Mouse (Mus musculus) spleen, adult 2 months (tissue): Measurements from ENCODE around the gene Stk11. TPM values are rescaled to one million over a fixed set of nuclear protein-coding genes. Genes with fewer than 3 reads are reported as not detected.

Source experiments
- DNase-seq, 2 experiments: peaks; one replicate each; pipeline versions ENCODE4 v3.0.0 to v3.0.0-alpha.2; 2012 to 2021; ENCODE audit warnings: low spot score in 2 of 2, low read depth in 1 of 2
- H3K27ac ChIP-seq: fragments of 200-500 bp; 2 replicates; pipeline ENCODE4 v1.5.1; 2012; ENCODE audit warnings: low read length, inconsistent platforms; ENCODE audit not compliant: insufficient read depth
- H3K27me3 ChIP-seq: fragments of 200-500 bp; 2 replicates; pipeline ENCODE4 v1.6.1; 2012; ENCODE audit warnings: mild to moderate bottlenecking, moderate library complexity, low read length, inconsistent platforms; ENCODE audit not compliant: control insufficient read depth, insufficient read depth
- H3K36me3 ChIP-seq: fragments of 200-500 bp; 2 replicates; pipeline ENCODE4 v1.6.1; 2012; ENCODE audit warnings: mild to moderate bottlenecking, low read length, inconsistent platforms; ENCODE audit not compliant: control insufficient read depth, insufficient read depth
- H3K4me1 ChIP-seq: fragments of 200-500 bp; 2 replicates; pipeline ENCODE4 v1.6.1; 2011; ENCODE audit warnings: inconsistent platforms; ENCODE audit not compliant: control insufficient read depth, insufficient read depth, insufficient read length
- H3K4me3 ChIP-seq: fragments of 200-500 bp; 2 replicates; pipeline ENCODE4 v1.5.1; 2011; ENCODE audit warnings: mild to moderate bottlenecking, inconsistent platforms; ENCODE audit not compliant: insufficient read depth, insufficient read length; ENCODE audit errors: extremely low read depth
- CTCF ChIP-seq: fragments of 200-500 bp; IDR thresholded peaks from 2 replicates; pipeline ENCODE4 v1.5.1; 2011; ENCODE audit warnings: mild to moderate bottlenecking, inconsistent platforms; ENCODE audit not compliant: insufficient read depth, insufficient read length, insufficient replicate concordance; ENCODE audit errors: extremely low read depth
- POLR2A ChIP-seq: fragments of 200-500 bp; IDR thresholded peaks from 2 replicates; pipeline ENCODE4 v1.6.1; 2011; ENCODE audit warnings: low read depth, low read length, inconsistent platforms
- WGBS: fragments of 180-500 bp; shearing (Covaris S2); methylation state at CpG from one replicate; pipeline ENCODE4 v1.1.7; 2018; 5-methylcytosine and 5-hydroxymethylcytosine counted together
- polyA plus RNA-seq: library from polyadenylated mRNA; depleted of rRNA; stranded (reverse); fragments of >200 nt; gene quantifications from 2 replicates; pipeline ENCODE4 v1.2.3, GENCODE M21; 2012

Gene Stk11
- polyA plus RNA-seq, 1 experiment = 120 TPM

DNA sequence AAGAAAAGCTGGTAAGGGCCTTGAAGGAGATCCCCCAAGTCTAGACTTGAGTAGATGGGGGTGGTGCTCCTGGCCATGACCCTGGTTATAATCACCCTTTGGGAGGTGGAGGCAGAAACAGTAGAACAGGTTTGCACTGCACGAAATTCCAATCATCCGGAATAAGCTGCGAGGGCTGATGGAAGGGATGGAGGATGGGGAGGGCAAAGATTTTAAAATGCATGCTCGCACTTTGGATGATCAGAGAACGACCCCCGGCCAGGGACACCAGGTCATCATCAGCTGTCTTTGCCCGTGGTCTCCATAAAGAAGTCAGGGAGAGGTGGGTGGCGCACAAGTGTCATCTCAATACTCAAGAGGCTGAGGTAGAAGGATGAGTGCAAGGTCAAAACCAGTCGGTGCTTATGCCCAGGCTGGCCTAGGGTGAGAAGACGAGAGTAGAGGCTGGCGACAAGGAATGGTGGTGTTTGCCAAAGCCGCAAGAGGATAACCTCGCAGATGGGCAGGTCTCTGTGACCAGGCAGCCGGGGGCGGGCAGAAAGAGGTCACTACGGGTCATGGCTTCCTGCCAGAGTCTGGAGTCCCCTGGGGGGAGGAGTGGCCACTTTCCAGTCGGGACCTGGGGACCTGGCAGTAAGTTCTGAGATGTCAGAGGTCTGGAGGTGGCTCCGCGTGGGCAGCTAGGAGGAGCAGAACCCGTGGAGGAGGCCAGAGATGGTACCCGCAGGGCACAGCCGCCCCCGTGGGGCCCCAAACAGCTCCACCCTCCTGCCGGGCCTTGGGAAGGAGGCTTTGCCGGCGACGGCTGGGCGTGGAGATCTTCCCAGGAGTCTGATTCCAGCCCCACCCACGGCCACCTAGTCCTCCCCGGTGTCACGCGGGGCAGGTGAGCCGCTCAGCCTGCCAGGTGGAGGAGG, 45.1 kb downstream of the Stk11 start:
- Histone ChIP-seq H3K27me3 (no peaks in the 10 kb centered on the region), H3K4me1 (peaks cover 64% of the 10 kb centered on the region), H3K4me3 (peak overlapping the region; percentile 56), H3K27ac (peak overlapping the region; percentile 91), H3K36me3 (peaks cover 15% of the 10 kb centered on the region)
- peak in 1 of 2 experiments; percentile 61 for DNase-seq
- WGBS = 3% methylated on average over 33 of the region's 33 CpGs
- no peak for TF ChIP-seq POLR2A
- TF ChIP-seq CTCF = no peak

DNA sequence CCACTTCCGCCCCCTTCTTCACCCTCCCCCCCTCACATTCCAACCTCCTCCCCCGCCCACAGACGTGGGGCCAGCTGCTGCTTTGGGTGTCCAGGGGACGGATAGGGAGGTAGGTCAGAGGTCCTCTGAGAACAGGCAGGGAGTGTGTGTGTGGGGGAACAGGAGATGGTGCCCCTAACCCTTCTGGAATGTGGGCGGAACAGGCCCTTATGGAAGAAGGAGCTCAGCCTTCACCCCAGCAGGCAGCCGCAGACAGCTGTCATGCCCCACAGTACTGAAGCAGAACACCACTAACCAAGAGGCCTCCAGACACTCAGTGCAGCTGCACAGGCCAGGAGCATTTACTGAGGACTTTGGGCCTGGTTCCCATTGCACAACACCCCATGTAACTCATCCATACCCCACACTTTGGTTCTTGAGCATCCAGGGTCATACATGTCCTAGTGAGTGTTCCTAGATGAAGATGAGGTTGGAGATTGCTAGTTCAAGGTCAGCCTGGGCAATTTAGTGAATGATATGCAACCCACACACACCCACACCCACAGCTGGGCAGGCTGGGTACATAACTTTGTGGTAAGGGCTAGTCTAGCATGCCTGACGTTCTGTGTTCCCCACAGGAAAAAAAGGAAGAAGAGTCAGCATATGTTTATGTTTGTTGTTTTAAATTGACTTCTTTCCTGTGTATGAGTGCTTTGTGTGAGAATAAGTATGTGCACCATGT, 46.1 kb downstream of the Stk11 start:
- H3K4me1 ChIP-seq = peaks cover 59% of the 10 kb centered on the region
- peak overlapping the region; percentile 70 for H3K27ac ChIP-seq
- H3K4me3 ChIP-seq = no peak overlapping the region
- H3K27me3 ChIP-seq = no peaks in the 10 kb centered on the region
- peaks cover 6% of the 10 kb centered on the region for H3K36me3 ChIP-seq
- 18% methylated on average over 7 of the region's 7 CpGs for WGBS
- TF ChIP-seq CTCF = no peak
- no peak for TF ChIP-seq POLR2A
- DNase-seq = no peak

DNA sequence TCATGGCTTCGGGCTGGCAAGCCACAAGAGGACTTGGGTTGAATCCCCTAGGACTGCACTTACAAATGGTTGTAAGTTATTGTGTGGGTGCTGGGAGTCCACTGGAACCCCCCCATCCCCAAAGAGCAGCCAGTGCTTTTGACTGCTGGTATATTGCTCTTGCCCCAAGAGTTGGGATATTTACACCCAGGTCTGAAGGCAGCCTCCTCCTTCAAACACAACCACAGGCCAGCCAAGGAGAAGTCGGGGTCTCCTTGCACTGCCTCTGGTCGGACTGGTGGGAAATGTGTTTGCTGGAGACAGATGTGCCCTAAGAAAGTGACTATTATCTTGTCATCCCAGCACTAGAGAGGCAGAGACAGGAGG, 46.6 kb downstream of the Stk11 start:
- H3K36me3 ChIP-seq = peaks cover under 1% of the 10 kb centered on the region
- H3K4me3 ChIP-seq = no peak overlapping the region
- H3K4me1 ChIP-seq = peaks cover 58% of the 10 kb centered on the region
- no peak for DNase-seq
- H3K27ac ChIP-seq = peak overlapping the region; percentile 70
- no peak for TF ChIP-seq CTCF
- 71% methylated on average over 3 of the region's 3 CpGs for WGBS
- H3K27me3 ChIP-seq = no peaks in the 10 kb centered on the region

DNA sequence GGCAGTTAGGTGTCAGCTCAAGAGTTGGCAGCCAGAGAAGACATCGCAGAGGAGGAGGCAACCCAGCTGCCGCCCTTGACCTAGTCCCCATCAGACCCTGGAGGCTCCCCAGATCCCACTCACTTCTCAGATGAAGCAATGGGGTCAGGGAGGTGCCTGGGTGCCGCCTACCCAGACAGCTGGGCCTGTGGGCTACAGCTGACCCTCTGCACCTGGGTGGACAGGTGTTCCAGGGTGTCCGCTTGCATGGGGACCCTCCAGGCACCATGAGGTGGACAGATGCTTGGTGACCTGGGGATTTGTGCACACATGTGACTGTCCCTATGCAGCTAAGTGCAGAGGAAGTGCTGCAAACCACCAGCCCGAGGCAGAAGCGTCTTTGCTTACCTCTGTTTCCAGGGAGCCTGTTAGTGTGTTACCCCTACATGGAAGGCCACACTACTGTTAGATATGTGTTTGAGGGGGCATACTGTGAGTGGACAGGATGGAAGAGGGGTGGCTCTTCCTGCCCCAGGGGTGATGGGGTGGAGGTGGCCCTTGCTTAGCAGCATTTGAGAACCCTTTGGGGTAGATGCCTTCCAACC, 47.2 kb downstream of the Stk11 start:
- Histone ChIP-seq H3K27me3 (no peaks in the 10 kb centered on the region), H3K4me1 (peaks cover 54% of the 10 kb centered on the region), H3K27ac (peak overlapping the region; percentile 70), H3K4me3 (no peak overlapping the region), H3K36me3 (no peaks in the 10 kb centered on the region)
- 54% methylated on average over 6 of the region's 6 CpGs for WGBS
- no peak for TF ChIP-seq CTCF
- no peak for TF ChIP-seq POLR2A
- DNase-seq = no peak

DNA sequence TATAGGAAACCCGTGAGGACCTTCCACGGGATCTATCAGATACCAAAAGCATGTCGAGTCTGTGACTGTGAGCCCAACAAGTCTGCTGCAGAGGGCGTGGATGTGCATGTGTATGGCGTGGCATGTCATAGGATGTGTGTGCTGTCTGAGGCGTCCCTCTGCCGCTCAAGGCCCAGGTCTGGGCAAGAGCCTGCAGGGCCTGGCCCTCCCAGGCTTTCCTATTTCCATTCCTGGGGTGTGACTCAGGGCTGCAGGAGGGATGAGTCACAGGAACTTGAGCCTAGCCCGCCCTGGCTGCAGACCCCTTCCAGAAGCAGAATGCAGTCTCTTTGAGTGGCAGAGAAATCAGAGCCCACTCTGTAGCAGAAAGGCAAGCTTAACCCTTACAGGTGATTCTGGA, 48.1 kb downstream of the Stk11 start:
- no peaks in the 10 kb centered on the region for H3K36me3 ChIP-seq
- no peak overlapping the region for H3K4me3 ChIP-seq
- TF ChIP-seq CTCF (no peak), POLR2A (no peak)
- H3K27me3 ChIP-seq = no peaks in the 10 kb centered on the region
- 90% methylated on average over 8 of the region's 8 CpGs for WGBS
- H3K4me1 ChIP-seq = peaks cover 52% of the 10 kb centered on the region
- H3K27ac ChIP-seq = no peak overlapping the region
- no peak for DNase-seq

DNA sequence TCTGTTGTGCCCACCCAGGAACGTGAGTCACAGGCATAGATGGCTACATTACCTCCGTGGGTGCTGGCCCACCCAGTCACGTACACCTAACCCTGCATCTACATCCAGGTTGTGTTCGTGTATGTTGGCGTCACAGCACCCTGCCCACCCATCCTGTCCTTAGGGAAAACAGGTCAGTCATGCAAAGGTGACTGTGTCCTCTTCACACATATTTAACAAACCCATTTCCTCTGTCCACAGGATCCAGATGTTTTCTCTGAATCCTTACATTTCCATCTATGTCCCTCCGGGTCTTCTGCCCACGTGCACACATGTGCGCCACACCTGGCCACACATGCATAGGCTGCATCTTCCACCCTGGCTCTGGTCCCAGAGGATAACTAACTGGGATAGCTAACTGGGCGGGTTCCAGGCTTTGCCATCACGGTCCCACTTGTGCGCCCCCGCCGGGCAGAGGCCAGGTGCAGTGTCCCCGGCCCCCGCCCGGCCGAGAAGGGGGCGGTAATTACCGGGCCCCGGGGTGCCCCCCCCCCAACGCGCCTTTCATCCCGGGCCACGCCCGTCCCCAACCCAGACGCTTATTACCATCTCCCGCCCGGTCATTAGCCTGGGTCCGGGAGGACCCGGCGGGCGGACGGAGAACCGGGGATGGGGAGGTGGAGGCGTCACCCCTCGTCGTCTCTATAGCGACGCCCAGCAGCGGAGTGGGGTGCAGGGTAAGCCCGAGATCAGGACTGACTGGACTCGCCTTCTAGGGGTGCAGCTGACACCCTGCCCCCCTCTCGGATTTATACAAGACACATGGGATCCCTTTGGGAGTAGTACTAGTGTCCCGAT, 48.8 kb downstream of the Stk11 start:
- H3K27me3 ChIP-seq = no peaks in the 10 kb centered on the region
- DNase-seq = no peak
- TF ChIP-seq CTCF = no peak
- 17% methylated on average over 44 of the region's 44 CpGs for WGBS
- H3K4me3 ChIP-seq = peak overlapping the region; percentile 46; the same call in 1 of the 2 replicates
- peak overlapping the region; percentile 64 for H3K27ac ChIP-seq
- peaks cover 47% of the 10 kb centered on the region for H3K4me1 ChIP-seq
- H3K36me3 ChIP-seq = no peaks in the 10 kb centered on the region
